Mouse (Mus musculus): ENCODE measurements around the gene Gja10. TPM values are rescaled to one million over a fixed set of nuclear protein-coding genes. Genes with fewer than 3 reads are reported as not detected.

Gja10 gene
- not detected in 2 replicates for polyA plus RNA-seq (2015; fragmentation: Nextera tagmentation; extraction: Ambion mirVana)

- Histone ChIP-seq H3K27ac (no peak within 1 kb of the TSS), H3K27me3 (no peaks in the 10 kb centered on the region), H3K4me1 (replicated peaks) (no peaks in the 10 kb centered on the region), H3K36me3 (no peaks in the 10 kb centered on the region), H3K4me2 (no peak within 1 kb of the TSS), H3K9me3 (replicated peaks) (no peaks in the 10 kb centered on the region), H3K4me3 (no peak within 1 kb of the TSS), H3K9ac (no peak within 1 kb of the TSS)
- ATAC-seq (replicated peaks; ENCODE audit: insufficient number of reproducible peaks, insufficient read depth, low FRiP score, low read depth), result no peak
- 50% methylated on average over 3 of the region's 3 CpGs for WGBS
Measured at GRCm38 (mm10) chr4:32602660-32603059, at the start of gene Gja10. Gene Gja10, minus strand, starts transcription at chr4:32602760.

GRCm38 (mm10) chr4:32651669-32652068, 49.1 kb upstream of the Gja10 start:
- ATAC-seq (replicated peaks; ENCODE audit: insufficient number of reproducible peaks, insufficient read depth, low FRiP score, low read depth), result no peak
- Histone ChIP-seq H3K9ac (no peak overlapping the region), H3K27ac (no peak overlapping the region), H3K27me3 (no peaks in the 10 kb centered on the region), H3K4me3 (no peak overlapping the region), H3K9me3 (replicated peaks) (no peaks in the 10 kb centered on the region), H3K4me2 (no peak overlapping the region), H3K36me3 (peaks cover 19% of the 10 kb centered on the region), H3K4me1 (replicated peaks) (peaks cover 3% of the 10 kb centered on the region; the same call in 1 of the 2 replicates)
- WGBS, result 78% methylated on average over 5 of the region's 5 CpGs

GRCm38 (mm10) chr4:32621637-32622036, 19.1 kb upstream of the Gja10 start:
- no peak for ATAC-seq (replicated peaks; ENCODE audit: insufficient number of reproducible peaks, insufficient read depth, low FRiP score, low read depth)
- no peak overlapping the region for H3K4me2 ChIP-seq
- H3K36me3 ChIP-seq, result peaks cover 12% of the 10 kb centered on the region; the same call in 1 of the 2 replicates
- no peak overlapping the region for H3K9ac ChIP-seq
- H3K27ac ChIP-seq, result no peak overlapping the region
- no peaks in the 10 kb centered on the region for H3K27me3 ChIP-seq
- peaks cover 10% of the 10 kb centered on the region for H3K4me1 ChIP-seq (replicated peaks)
- H3K4me3 ChIP-seq, result no peak overlapping the region
- no peaks in the 10 kb centered on the region for H3K9me3 ChIP-seq (replicated peaks)

GRCm38 (mm10) chr4:32615034-32615881, 12.7 kb upstream of the Gja10 start, which contains the start of gene Casp8ap2:
Gene Casp8ap2, plus strand, starts transcription at chr4:32615451.
- H3K27me3 ChIP-seq, result no peaks in the 10 kb centered on the region
- no peaks in the 10 kb centered on the region for H3K9me3 ChIP-seq (replicated peaks)
- H3K4me3 ChIP-seq, result peak within 1 kb of the TSS; percentile 67
- peak; percentile 99 for ATAC-seq (replicated peaks; ENCODE audit: insufficient number of reproducible peaks, insufficient read depth, low FRiP score, low read depth)
- peak within 1 kb of the TSS; percentile 74 for H3K9ac ChIP-seq
- peaks cover 15% of the 10 kb centered on the region for H3K4me1 ChIP-seq (replicated peaks)
- H3K27ac ChIP-seq, result peak within 1 kb of the TSS; percentile 72
- H3K36me3 ChIP-seq, result no peaks in the 10 kb centered on the region
- under 1% methylated on average over 67 of the region's 67 CpGs for WGBS
- peak within 1 kb of the TSS; percentile 65 for H3K4me2 ChIP-seq

GRCm38 (mm10) chr4:32601135-32601534, 1.4 kb downstream of the Gja10 start:
- H3K4me1 ChIP-seq (replicated peaks), result no peaks in the 10 kb centered on the region
- H3K27ac ChIP-seq, result no peak overlapping the region
- no peaks in the 10 kb centered on the region for H3K27me3 ChIP-seq
- no peaks in the 10 kb centered on the region for H3K36me3 ChIP-seq
- no peak overlapping the region for H3K4me3 ChIP-seq
- 22% methylated on average over 12 of the region's 12 CpGs for WGBS
- no peak overlapping the region for H3K9ac ChIP-seq
- no peak for ATAC-seq (replicated peaks; ENCODE audit: insufficient number of reproducible peaks, insufficient read depth, low FRiP score, low read depth)
- no peak overlapping the region for H3K4me2 ChIP-seq
- H3K9me3 ChIP-seq (replicated peaks), result no peaks in the 10 kb centered on the region

GRCm38 (mm10) chr4:32588237-32588636, 14.3 kb downstream of the Gja10 start:
- H3K4me2 ChIP-seq, result no peak overlapping the region
- H3K9ac ChIP-seq, result no peak overlapping the region
- H3K9me3 ChIP-seq (replicated peaks), result no peaks in the 10 kb centered on the region
- no peak for ATAC-seq (replicated peaks; ENCODE audit: insufficient number of reproducible peaks, insufficient read depth, low FRiP score, low read depth)
- 88% methylated on average over 6 of the region's 6 CpGs for WGBS
- H3K27ac ChIP-seq, result no peak overlapping the region
- no peaks in the 10 kb centered on the region for H3K27me3 ChIP-seq
- no peak overlapping the region for H3K4me3 ChIP-seq
- H3K4me1 ChIP-seq (replicated peaks), result no peaks in the 10 kb centered on the region
- no peaks in the 10 kb centered on the region for H3K36me3 ChIP-seq

GRCm38 (mm10) chr4:32587543-32587942, 15.0 kb downstream of the Gja10 start:
- H3K9me3 ChIP-seq (replicated peaks), result no peaks in the 10 kb centered on the region
- no peaks in the 10 kb centered on the region for H3K27me3 ChIP-seq
- no peaks in the 10 kb centered on the region for H3K36me3 ChIP-seq
- H3K4me1 ChIP-seq (replicated peaks), result no peaks in the 10 kb centered on the region
- no peak overlapping the region for H3K4me3 ChIP-seq
- no peak overlapping the region for H3K9ac ChIP-seq
- H3K4me2 ChIP-seq, result no peak overlapping the region
- no peak overlapping the region for H3K27ac ChIP-seq
- ATAC-seq (replicated peaks; ENCODE audit: insufficient number of reproducible peaks, insufficient read depth, low FRiP score, low read depth), result no peak
- WGBS, result 79% methylated on average over 5 of the region's 5 CpGs

GRCm38 (mm10) chr4:32586596-32586995, 16.0 kb downstream of the Gja10 start:
- Histone ChIP-seq H3K4me1 (replicated peaks) (no peaks in the 10 kb centered on the region), H3K27me3 (no peaks in the 10 kb centered on the region), H3K4me2 (no peak overlapping the region), H3K4me3 (no peak overlapping the region), H3K27ac (no peak overlapping the region), H3K9ac (no peak overlapping the region), H3K9me3 (replicated peaks) (no peaks in the 10 kb centered on the region), H3K36me3 (no peaks in the 10 kb centered on the region)
- WGBS, result 12% methylated on average over 9 of the region's 9 CpGs
- ATAC-seq (replicated peaks; ENCODE audit: insufficient number of reproducible peaks, insufficient read depth, low FRiP score, low read depth), result no peak

- no peak for ATAC-seq (replicated peaks; ENCODE audit: insufficient number of reproducible peaks, insufficient read depth, low FRiP score, low read depth)
- Histone ChIP-seq H3K4me3 (no peak overlapping the region), H3K9me3 (replicated peaks) (no peaks in the 10 kb centered on the region), H3K27ac (no peak overlapping the region), H3K4me2 (no peak overlapping the region), H3K4me1 (replicated peaks) (no peaks in the 10 kb centered on the region), H3K36me3 (no peaks in the 10 kb centered on the region), H3K27me3 (no peaks in the 10 kb centered on the region), H3K9ac (no peak overlapping the region)
- WGBS, result 64% methylated on average over 6 of the region's 6 CpGs
Measured at GRCm38 (mm10) chr4:32584181-32584580, 18.4 kb downstream of the Gja10 start.

- no peaks in the 10 kb centered on the region for H3K9me3 ChIP-seq (replicated peaks)
- H3K4me3 ChIP-seq, result no peak overlapping the region
- H3K4me1 ChIP-seq (replicated peaks), result no peaks in the 10 kb centered on the region
- 67% methylated on average over 8 of the region's 8 CpGs for WGBS
- ATAC-seq (replicated peaks; ENCODE audit: insufficient number of reproducible peaks, insufficient read depth, low FRiP score, low read depth), result no peak
- no peaks in the 10 kb centered on the region for H3K27me3 ChIP-seq
- no peak overlapping the region for H3K9ac ChIP-seq
- no peak overlapping the region for H3K4me2 ChIP-seq
- H3K27ac ChIP-seq, result no peak overlapping the region
- H3K36me3 ChIP-seq, result no peaks in the 10 kb centered on the region
Measured at GRCm38 (mm10) chr4:32579850-32580249, 22.7 kb downstream of the Gja10 start.

- WGBS, result 59% methylated on average over 9 of the region's 9 CpGs
- Histone ChIP-seq H3K27ac (no peak overlapping the region), H3K36me3 (no peaks in the 10 kb centered on the region), H3K9me3 (replicated peaks) (no peaks in the 10 kb centered on the region), H3K4me1 (replicated peaks) (no peaks in the 10 kb centered on the region), H3K9ac (no peak overlapping the region), H3K27me3 (no peaks in the 10 kb centered on the region), H3K4me3 (no peak overlapping the region), H3K4me2 (no peak overlapping the region)
- ATAC-seq (replicated peaks; ENCODE audit: insufficient number of reproducible peaks, insufficient read depth, low FRiP score, low read depth), result no peak
Measured at GRCm38 (mm10) chr4:32575165-32575564, 27.4 kb downstream of the Gja10 start.

GRCm38 (mm10) chr4:32574604-32575003, 28.0 kb downstream of the Gja10 start:
- Histone ChIP-seq H3K36me3 (no peaks in the 10 kb centered on the region), H3K4me2 (no peak overlapping the region), H3K9me3 (replicated peaks) (no peaks in the 10 kb centered on the region), H3K27ac (no peak overlapping the region), H3K4me1 (replicated peaks) (no peaks in the 10 kb centered on the region), H3K9ac (no peak overlapping the region), H3K27me3 (no peaks in the 10 kb centered on the region), H3K4me3 (no peak overlapping the region)
- WGBS, result 73% methylated on average over 1 of the region's 1 CpGs
- no peak for ATAC-seq (replicated peaks; ENCODE audit: insufficient number of reproducible peaks, insufficient read depth, low FRiP score, low read depth)
